Mouse (Mus musculus) right cerebral cortex, postnatal 36 days (tissue): ENCODE results near the gene Uhrf1.

ENCODE experiments used
- DNase-seq, 2 experiments: peaks; one replicate each; pipeline ENCODE4 v3.0.0; 2022; ENCODE audit warnings: low spot score in 2 of 2, mixed read lengths in 1 of 2

The Uhrf1 gene

GRCm38 (mm10) chr17:56275842-56276480, 27.2 kb upstream of the Uhrf1 start:
- no peak for DNase-seq

GRCm38 (mm10) chr17:56276643-56277566, 26.2 kb upstream of the Uhrf1 start, which contains the start of gene Ticam1:
Gene Ticam1 (minus strand): TSS chr17:56276786.
- DNase-seq, result peak; percentile 81 to 83

GRCm38 (mm10) chr17:56277567-56277893, 25.6 kb upstream of the Uhrf1 start:
- DNase-seq, result no peak

- no peak for DNase-seq
Measured at GRCm38 (mm10) chr17:56278340-56278739, 24.8 kb upstream of the Uhrf1 start.

- DNase-seq, result no peak
Measured at GRCm38 (mm10) chr17:56279481-56280155, 23.5 kb upstream of the Uhrf1 start.

GRCm38 (mm10) chr17:56281193-56281592, 21.9 kb upstream of the Uhrf1 start:
- no peak for DNase-seq

GRCm38 (mm10) chr17:56282802-56283201, 20.3 kb upstream of the Uhrf1 start:
- no peak for DNase-seq

- DNase-seq, result peak; percentile 51 to 78
Measured at GRCm38 (mm10) chr17:56283316-56283715, 19.8 kb upstream of the Uhrf1 start.

GRCm38 (mm10) chr17:56285995-56286394, 17.1 kb upstream of the Uhrf1 start:
- no peak for DNase-seq

GRCm38 (mm10) chr17:56287830-56288229, 15.3 kb upstream of the Uhrf1 start:
- DNase-seq, result no peak

- no peak for DNase-seq
Measured at GRCm38 (mm10) chr17:56288866-56289265, 14.3 kb upstream of the Uhrf1 start.

GRCm38 (mm10) chr17:56289371-56290331, 13.5 kb upstream of the Uhrf1 start:
- no peak for DNase-seq

GRCm38 (mm10) chr17:56290388-56291170, 12.5 kb upstream of the Uhrf1 start:
- DNase-seq, result peak in 1 of 2 experiments; percentile 58

- DNase-seq, result peak in 1 of 2 experiments; percentile 38
Measured at GRCm38 (mm10) chr17:56291171-56291511, 12.0 kb upstream of the Uhrf1 start.

- DNase-seq, result no peak
Measured at GRCm38 (mm10) chr17:56291826-56292475, 11.2 kb upstream of the Uhrf1 start.

- no peak for DNase-seq
Measured at GRCm38 (mm10) chr17:56292531-56293222, 10.4 kb upstream of the Uhrf1 start, which contains the start of gene Plin3. Gene Plin3 (minus strand): TSS chr17:56292873.

GRCm38 (mm10) chr17:56293291-56293690, 9.8 kb upstream of the Uhrf1 start:
- no peak for DNase-seq

GRCm38 (mm10) chr17:56294241-56294640, 8.9 kb upstream of the Uhrf1 start:
- no peak for DNase-seq

- no peak for DNase-seq
Measured at GRCm38 (mm10) chr17:56296201-56296600, 6.9 kb upstream of the Uhrf1 start.
